Mouse (Mus musculus): Measurements from ENCODE around the gene Emc6.
A peak's percentile ranks its signal among the peaks of the same experiment; 100 is the strongest.

Gene Emc6

DNA sequence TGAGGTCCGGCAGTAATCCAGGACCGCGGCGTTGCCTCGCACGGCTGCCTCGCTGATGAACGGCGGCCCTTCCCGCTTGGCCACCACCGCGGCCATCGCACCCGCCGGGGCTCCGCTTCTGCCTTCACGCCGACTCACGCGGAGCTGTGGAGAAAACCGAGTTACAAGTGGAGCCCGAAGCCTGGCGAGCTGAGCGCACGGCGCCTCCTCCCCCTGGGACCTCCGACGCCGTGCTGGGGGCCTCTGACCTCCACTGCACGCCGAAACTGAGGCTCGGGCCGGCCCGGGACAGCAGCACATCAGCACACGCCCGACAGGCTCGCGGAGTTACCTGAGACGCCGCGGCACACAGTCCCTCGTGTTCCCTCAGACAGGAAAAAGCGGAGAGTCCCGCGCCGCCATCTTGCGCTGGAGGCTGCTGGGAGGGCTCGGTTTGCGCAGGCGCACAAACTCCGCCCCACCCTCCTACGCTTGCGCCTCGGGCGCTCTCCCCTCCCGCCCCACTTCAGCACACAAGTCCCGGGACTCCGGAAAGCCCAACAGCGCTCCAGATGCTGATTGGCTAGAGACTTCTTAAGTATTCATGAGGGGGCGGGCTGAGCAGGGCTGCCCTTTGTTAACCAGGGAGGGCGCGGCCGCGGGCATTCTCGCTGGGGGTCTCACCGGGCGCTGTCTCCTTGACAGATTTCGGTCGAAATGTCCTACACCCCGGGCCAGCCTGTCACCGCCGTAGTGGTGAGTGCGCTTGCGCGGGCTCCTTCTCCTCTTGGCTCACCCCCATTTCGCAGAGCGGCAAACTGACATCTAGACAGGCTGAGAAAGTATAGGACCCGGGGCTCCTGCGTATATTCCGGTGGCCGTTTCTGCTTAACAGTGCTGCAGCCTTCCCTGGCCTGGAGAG is at the start of gene Emc6, which contains the start of gene Tax1bp3:
Gene Emc6 (minus strand): TSS at position 430 of the 901 bp plus-strand sequence.
Gene Tax1bp3 (plus strand): TSS at position 476 of the 901 bp plus-strand sequence.
- peak; percentile 95 for DNase-seq (ENCODE audit: low spot score)

DNA sequence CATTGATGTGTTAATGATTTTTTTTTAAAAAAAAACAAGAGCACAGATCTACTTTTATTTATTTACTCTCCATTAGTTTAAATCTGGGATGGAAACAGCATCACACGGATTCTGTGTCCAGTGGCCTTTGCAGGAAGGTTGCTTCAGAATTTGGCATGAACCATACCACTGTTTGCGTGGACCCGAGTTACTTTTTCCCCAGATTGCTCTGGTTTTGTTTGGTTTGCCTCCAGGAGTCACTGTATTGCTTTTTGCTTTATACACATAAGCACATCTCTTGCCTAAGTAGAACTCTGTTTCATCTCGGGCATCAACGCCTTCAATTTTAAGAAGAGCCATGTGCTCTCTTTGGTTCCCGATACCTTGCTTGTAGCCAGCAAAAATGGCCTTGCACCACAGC is 49.0 kb upstream of the Emc6 start:
- no peak for DNase-seq (ENCODE audit: low spot score)

DNA sequence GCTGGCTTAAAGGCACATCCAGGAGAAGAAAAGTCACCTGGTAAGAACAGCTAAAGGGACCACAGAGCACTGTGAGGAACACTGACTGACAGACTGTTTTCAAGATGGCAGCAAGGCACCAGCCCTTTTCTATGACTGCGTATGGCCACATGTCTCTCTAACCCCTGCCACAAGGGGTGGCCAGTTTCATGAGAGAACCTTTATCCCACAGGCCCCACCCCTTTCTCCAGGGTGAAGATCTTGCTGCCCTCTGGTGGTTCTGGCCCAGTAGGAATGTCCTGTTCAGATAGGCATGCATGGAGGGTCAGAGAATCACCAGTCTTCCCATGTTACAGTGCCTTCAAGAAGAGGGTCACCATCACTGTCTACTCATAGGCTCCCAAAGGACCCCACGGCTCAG is 47.1 kb upstream of the Emc6 start:
- DNase-seq (ENCODE audit: low spot score), result no peak

DNA sequence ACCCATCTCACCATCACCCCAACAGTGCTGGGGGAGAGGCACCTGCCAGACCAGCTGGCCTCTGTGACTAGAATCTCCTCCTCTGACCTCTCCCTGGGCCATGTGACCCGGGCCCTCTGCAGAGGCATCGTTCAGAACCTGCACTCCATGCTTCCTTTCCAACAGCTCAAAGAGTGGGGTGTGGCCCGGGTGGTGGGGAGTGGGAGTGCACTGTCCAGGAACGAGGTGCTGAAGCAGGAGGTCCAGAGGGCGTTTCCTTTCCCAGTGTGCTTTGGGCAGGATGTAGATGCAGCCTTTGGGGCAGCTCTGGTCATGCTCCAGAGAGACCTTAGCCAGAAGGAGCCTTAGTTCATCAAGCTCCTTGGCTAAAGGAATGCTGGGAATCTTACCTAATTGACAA is 46.0 kb upstream of the Emc6 start:
- DNase-seq (ENCODE audit: low spot score), result no peak

DNA sequence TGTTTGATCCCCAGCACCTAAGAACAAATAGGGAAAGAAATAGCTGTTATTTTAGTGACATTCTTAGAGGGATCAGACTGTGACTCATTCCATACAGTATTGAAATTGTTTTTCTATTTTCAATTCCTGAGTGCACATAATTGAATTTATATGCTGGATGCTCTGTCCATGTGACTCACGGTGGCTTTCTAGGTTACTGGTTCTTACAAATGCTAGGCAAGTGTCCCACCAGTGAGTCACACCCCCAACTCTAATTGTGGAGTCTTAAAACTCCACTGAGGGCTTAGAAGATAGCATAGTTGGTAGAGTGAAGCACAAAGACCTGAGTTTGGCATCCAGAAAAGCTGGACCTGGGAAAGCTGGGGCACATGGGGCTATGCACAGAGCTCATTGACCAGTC is 43.8 kb upstream of the Emc6 start:
- no peak for DNase-seq (ENCODE audit: low spot score)

DNA sequence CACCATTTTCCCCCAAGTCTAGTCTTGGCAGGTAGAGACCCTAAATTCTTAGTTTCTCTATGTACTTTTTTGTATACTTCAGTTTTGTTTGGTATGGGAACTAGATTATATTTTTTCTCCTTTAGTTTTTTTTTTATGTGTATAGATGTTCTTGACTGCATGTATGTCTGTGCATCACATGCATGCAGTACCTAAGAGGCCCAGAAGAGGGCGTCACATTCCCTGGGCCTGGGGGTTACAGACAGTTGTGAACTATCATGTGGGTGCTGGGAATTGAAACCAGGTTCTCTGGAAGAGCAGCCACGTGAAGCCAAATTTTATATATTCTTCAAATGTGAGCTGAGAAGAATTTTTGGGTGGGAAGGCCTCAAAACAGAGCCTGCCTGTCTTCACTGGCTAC is 42.8 kb upstream of the Emc6 start:
- DNase-seq (ENCODE audit: low spot score), result no peak

DNA sequence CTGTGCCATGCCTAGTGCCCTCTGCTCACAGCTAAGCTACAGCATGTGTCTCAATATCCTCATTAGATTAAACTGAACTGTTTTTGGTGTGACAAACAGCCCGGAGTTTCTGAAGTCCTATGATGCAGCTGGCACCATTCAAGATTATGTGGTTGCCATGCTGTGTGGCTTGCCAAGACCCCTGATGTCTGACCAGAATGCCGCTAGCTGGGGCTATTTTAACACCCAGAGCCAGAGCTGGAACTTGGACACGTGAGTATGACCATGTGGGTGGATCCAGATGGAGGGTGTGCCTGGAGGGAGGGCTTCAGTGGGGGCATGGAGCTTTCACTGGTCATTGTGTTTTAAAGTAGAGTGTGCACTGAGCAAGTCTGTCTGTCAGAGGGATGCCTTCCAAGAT is 37.1 kb upstream of the Emc6 start:
- no peak for DNase-seq (ENCODE audit: low spot score)

DNA sequence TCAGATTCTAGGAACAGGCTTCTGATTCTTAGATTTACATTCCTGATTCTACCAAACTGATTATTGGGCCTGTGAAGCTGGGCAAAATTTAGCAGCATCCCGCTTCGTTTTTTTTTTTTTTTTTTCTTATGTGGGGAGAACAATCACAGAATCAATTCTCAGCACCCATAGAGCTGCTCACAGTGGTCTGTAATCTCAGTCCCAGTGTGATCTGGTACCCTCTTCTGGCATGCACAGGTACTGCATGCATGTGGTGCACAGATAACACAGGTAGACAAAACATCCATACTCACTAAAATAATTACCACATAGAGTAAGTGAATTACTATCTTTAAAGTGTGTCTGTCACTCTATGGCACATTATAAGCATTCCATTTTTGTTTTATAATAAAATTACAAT is 30.8 kb upstream of the Emc6 start:
- DNase-seq (ENCODE audit: low spot score), result no peak

DNA sequence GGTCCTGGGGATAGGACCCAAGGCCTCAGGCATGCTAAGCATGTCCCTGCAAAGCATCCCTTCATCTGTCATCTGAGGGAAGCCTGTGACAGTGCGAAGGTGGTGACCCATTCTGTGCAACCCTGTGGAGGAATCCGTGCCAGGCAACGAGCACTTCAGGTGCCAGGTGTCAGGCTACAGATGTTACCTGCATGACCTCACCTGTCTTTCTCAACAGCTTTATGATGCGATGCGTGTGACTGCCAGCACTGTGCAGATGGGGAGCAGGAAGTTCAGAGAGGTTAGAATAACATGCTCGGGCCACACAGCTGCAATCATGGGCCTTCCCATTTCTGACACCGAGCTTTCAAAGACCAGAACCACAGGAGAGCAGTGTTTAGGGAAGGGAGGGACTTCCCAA is 28.4 kb upstream of the Emc6 start:
- DNase-seq (ENCODE audit: low spot score), result no peak

DNA sequence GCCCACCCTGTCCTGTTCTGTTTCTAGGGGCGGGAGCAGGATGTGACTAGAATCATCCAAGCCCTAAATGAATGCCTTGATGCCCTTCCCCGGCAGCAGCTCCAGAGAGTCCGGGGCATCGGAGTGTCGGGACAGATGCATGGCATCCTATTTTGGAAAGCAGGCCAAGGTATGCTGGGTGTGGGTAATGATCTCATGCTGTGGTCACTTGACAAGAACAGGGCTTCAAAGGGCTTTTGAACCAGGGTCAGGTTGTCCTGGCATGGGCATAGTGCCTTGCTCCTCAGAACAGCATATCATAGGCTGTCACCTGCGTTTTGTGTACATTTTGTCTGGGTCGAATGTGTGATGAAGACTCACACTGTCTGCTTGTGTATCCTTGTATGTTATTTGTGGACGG is 27.1 kb upstream of the Emc6 start:
- DNase-seq (ENCODE audit: low spot score), result no peak

DNA sequence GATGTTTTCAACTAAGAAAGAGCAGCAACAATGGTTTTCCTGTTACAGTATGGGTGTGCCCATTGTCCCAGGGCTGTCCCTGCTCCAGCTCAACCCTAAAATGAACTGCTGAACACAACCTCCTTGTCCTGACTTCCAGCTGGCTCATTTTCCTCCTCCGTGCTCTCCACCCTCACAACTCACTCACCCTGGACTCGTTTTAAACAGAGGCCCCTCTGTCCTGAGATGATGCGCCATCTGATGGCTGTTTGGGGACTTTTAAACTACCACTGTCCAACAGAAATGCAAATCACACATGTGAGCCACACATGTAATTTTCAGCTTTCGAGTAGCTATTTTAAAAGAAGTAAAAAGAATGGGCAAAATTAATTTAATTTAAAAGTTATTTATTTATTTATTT is 24.8 kb upstream of the Emc6 start:
- DNase-seq (ENCODE audit: low spot score), result no peak

DNA sequence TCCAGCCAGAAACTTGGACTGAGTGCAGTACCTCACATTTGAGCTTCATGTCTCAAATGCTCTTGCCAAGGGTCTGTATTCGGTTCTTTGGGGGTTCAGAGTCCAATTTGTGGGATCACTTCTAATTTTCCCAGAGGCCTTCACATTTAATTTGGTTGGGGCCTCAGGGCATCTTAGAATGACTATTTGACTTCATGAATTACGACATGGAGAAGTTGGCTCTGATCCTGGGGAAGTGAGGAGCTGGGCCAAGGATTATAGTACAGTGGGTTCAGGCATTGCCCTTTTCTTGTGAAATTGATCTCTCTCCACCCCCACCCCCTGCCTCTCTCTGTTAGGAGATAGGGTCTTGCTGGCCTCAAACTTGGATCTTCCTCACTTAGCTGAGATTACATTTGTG is 24.2 kb upstream of the Emc6 start:
- no peak for DNase-seq (ENCODE audit: low spot score)

DNA sequence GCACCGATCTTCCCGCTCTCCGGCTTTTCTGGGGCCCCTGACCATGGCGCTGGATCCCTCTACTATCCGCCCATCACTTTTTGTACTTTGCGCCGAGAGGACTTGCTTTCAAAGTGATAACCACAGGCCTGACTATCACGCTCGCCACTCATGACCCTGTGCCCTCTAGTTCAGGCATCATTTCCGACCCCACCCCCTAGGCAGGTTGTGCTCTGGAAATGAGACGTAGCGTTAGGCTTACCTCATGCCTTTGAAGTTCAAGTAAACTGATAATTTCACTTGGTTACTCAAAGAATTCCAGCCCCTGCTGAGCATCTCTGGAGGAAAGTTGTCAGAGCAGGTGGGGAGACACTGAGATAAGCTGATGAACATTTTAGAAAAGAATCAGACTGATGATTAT is 23.0 kb upstream of the Emc6 start:
- no peak for DNase-seq (ENCODE audit: low spot score)

DNA sequence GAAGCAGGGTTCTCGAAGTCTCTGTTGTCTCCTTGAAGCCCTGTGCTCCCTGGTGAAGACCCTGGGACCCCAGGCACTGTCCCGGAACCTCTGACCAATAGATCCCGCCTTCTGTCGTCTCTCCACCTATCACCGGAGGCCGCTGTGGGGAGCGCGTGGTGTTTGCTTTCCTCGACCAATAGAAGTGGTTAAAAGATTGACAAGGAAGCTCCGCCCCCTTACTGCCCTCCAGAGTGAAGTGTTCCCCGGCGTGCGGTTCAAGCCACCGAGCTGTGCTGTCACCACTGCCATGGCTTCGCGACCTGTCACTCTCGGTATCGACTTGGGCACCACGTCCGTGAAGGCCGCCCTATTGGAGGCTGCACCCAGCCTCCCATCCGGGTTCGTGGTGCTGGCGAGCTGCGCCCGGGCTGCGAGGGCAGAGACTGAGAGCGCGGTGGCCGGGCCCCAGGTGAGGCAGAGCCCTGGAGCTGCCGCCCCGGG is 22.4 kb upstream of the Emc6 start, which contains the start of gene Shpk:
Gene Shpk (plus strand): TSS at position 231 of the 483 bp plus-strand sequence.
- peak; percentile 87 for DNase-seq (ENCODE audit: low spot score)

DNA sequence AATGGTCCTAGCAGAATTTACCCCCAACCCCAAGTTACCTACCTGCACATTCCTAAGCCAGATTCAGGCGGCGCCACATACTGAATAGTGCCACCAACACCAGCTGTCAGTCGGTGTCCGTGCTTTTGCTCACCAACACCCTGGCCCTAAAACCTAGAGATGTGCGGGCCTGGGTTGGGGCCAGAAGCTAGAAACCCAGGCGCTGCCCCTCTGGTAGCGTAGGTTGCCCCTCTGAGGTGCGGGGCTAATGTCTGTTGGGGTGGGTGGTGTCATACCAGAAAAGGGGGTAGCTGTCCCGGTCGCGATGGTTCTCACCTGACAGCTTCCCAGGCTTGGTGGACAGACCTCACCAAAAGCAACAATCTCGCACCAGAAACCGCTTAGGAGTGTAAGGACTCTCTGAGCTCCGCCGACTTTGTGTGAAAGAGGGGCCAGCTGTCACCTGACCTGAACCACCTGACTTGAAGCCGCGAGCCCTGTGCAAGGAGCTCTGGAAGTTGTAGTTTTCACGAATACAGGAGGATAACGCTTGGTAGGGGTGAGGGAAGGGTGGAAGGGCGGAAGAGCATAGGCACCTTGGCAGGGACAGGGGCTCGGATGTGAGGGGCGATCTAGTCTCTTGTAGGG is 21.9 kb upstream of the Emc6 start, which contains the start of gene Ctns:
Gene Ctns (minus strand): TSS at position 440 of the 627 bp plus-strand sequence.
- DNase-seq (ENCODE audit: low spot score), result peak; percentile 77

DNA sequence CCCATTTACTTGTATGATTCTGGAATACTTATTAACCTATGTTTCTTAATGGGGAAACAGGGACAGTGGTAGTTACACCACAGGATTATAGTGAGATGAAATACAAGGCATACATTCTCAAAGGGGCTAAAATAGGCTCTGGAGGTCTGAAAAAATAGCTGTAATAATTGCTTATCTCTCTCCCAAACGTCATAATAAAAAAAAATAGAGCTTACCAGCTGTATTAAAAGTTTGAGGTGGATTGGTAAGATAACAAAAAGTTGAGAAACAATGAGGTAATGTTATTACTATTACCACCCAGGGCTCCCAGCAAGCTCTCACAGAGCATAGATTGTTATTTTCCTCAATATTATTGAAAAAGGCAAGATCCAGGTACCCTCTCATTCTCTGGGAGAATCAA is 21.4 kb upstream of the Emc6 start:
- no peak for DNase-seq (ENCODE audit: low spot score)

DNA sequence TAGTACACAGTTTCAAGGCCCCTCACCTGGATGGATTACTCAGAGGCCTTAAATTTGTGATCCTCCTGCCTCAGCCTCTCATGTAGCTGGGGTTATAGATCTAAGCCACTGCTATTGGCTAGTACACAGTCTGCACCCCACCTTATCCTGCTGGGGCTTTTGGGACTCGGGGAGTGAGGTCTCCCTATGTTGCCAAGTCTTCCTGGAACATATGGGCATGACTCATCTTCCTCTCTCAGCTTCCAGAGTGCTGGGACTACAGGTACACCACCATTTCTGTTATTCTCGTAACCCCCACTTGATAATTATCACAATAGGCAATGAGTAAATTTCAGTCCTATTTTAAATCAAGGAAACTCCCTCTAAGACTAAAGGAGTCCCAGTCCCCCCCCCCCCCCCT is 17.6 kb upstream of the Emc6 start:
- no peak for DNase-seq (ENCODE audit: low spot score)

DNA sequence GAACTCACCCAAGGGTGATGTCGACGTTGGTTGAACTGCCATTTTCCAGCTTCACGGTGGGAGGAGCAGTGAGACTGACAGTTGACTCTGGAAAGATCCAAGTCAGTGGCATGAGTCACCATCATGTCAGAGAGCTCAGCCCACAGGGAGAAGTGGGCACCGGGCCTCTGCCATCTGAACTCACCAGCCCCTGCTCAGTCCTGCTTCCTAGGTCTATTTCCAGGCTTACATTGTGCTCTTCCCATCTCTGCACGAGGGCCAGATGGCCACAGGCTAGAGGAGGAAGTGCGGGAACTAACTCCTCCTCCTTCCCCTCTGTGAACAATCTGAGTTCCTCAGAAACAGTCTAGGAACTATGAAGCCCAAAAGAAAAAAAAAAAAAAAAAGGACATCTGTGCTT is 16.2 kb upstream of the Emc6 start:
- no peak for DNase-seq (ENCODE audit: low spot score)

DNA sequence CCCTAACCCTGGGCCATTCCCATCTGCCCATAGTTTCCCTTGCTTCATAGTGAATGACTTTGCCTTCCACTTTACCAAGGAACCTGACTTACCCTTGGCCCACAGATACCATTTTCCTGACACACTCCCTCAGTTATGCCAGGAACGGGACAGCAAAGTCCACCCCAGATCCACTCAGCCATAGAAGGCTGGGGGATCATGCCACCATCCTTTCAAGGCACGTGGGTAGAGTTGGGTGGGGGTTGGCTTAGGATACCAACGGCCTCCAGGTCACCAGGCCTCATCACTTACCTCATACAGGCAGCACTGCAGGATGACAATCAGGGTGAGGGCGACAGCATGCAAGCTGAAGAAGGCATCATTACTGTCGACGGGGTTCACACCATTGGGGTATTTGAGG is 10.4 kb upstream of the Emc6 start:
- DNase-seq (ENCODE audit: low spot score), result no peak

DNA sequence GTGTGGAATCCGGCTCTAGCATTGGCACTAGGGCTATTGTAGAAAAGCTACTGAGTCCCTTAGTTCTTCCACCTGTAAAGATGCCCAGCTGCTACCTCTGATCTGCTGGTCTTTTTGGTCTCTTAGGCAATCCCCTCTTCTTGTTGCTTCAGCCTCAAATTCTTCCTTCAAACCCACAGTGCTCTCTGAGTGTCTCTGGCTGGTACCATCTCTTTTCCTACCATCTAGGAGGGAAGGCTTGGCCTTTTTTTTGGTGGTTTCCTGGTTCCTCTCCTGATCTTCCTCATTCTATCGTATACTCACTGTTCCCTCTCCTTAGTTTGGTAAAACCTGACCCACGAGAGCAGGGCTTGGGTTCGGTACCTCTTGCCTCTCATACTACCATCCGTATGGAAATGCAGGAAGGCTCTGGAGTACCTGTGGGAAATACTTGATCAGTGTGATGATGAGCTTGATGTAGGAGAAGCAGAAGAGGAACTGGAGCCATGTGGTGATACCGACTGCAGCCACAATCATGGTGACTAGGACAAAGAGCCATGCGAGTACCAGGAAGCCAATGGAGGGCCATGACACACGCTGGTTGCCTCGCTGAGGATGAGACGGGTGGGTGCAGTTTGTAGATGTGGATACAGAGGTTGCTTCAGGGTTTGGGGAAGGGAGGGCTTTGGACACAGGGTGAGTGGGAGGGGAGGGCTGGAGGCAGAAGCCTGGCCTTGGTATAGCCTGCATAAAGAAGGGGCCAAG is 9.2 kb upstream of the Emc6 start:
- no peak for DNase-seq (ENCODE audit: low spot score)

DNA sequence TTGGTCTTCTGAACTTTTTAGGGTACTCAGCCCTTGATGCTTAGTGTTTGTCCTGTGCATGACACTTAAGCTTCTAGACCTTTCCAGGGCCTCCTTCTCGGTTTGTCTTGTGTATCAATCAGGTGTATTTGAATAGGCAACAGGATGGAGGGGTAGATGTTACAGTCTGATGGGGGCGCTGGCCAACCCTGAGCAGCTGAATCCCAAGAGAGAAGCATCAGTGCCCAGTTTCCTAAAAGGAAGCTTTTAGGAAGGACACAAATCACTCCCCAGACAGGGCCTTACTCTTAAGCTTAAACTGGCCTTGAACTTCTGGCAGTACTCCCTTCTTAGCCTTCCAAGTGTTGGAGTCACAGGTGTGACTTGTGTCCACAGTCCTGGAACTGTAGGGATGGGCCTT is 1.1 kb upstream of the Emc6 start:
- no peak for DNase-seq (ENCODE audit: low spot score)

DNA sequence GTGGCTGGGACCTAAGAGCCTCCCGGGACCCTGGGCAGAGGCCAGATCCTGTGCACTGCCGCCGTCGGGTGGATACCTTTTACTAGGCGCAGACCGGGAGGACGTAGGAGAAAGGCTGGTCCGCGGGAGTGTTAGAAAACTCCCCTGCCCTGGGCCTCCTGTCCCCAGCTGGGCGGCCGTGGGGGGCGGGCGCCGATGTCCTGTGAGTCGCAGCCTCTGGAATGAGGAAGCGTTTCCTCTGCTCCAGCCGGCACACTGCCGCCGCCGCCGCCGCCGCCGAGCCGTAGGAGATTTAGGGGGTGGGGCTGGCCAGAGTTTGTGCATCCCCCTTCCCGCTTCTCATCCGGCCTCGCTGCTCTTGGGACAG is 655 bp upstream of the Emc6 start:
- DNase-seq (ENCODE audit: low spot score), result peak; percentile 65

DNA sequence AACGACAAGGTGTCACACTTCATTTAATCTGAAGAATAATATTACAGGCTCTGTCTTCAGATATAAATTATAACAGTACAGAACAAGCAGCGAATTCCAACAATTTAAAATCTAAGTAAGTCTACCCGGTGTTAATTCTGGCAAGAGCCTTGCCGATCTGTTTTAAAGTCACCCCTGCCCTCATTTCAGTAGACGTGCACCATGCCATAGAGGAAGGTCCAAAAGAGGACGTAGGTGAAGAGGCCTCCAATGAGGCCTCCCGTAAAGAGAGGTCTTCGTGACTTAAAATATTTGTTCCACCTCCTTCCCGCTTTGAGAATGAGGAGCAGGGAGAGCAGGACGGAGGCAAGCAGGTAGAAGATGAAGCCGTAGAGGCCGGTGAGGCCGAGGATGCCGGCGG is 651 bp downstream of the Emc6 start:
- no peak for DNase-seq (ENCODE audit: low spot score)

Data from ovary, adult 18-20 months (tissue).